Mouse (Mus musculus) limb, embryonic 11.5 days (tissue): ENCODE results near the gene Nudt13. TPM values are rescaled to one million over a fixed set of nuclear protein-coding genes. Genes with fewer than 3 reads are reported as not detected.

Experiments
- ATAC-seq: fragments of 200-750 bp; cut with Nextera tagmentation; 2 replicates; pipeline ENCODE4 v1.8.0; 2017; ENCODE audit warnings: low read depth; ENCODE audit not compliant: insufficient number of reproducible peaks, low FRiP score, low TSS enrichment
- DNase-seq: peaks from one replicate; pipeline ENCODE4 v3.0.0-alpha.2; 2015; ENCODE audit warnings: low spot score
- H3K27ac ChIP-seq: fragments of 300-500 bp; sonication (generic); replicated peaks from 2 replicates; pipeline ENCODE4 v1.5.1; 2014; ENCODE audit warnings: low read depth, mild to moderate bottlenecking, low read length
- H3K27me3 ChIP-seq: fragments of 300-500 bp; sonication (generic); 2 replicates; pipeline ENCODE4 v1.6.1; 2014; ENCODE audit warnings: mild to moderate bottlenecking, low read length, mixed read lengths; ENCODE audit not compliant: control insufficient read depth, insufficient read depth
- H3K36me3 ChIP-seq: fragments of 300-500 bp; sonication (generic); 2 replicates; pipeline ENCODE4 v1.6.1; 2014; ENCODE audit warnings: mild to moderate bottlenecking, low read length, moderate library complexity, mixed read lengths; ENCODE audit not compliant: control insufficient read depth, insufficient read depth
- H3K4me1 ChIP-seq: fragments of 300-500 bp; sonication (generic); 2 replicates; pipeline ENCODE4 v1.6.1; 2014; ENCODE audit warnings: low read length, mixed read lengths; ENCODE audit not compliant: control insufficient read depth, insufficient read depth
- H3K4me2 ChIP-seq: fragments of 300-500 bp; sonication (generic); 2 replicates; pipeline ENCODE4 v1.6.1; 2014; ENCODE audit warnings: low read depth, mild to moderate bottlenecking, moderate library complexity; ENCODE audit not compliant: severe bottlenecking
- H3K4me3 ChIP-seq: fragments of 300-500 bp; sonication (generic); 2 replicates; pipeline ENCODE4 v1.5.1; 2014; ENCODE audit warnings: low read depth, low read length
- H3K9ac ChIP-seq: fragments of 300-500 bp; sonication (generic); 2 replicates; pipeline ENCODE4 v1.6.1; 2014; ENCODE audit warnings: mild to moderate bottlenecking, low read length
- H3K9me3 ChIP-seq: fragments of 300-500 bp; sonication (generic); 2 replicates; pipeline ENCODE4 v1.6.1; 2016; ENCODE audit warnings: low read length; ENCODE audit not compliant: control insufficient read depth
- WGBS: fragments of 180-500 bp; shearing (Covaris S2); extraction: QIAGEN DNeasy Blood & Tissue Kit; methylation state at CpG from one replicate; pipeline ENCODE4 v1.1.7; 2014; 5-methylcytosine and 5-hydroxymethylcytosine counted together
- polyA plus RNA-seq: library from polyadenylated mRNA; unstranded; fragments of >200 nt; fragmentation: Nextera tagmentation; extraction: Ambion mirVana; gene quantifications from 2 replicates; pipeline ENCODE4 v1.2.1, GENCODE M21; 2014

Nudt13 gene
- polyA plus RNA-seq, 1 experiment from 2014 or later: 9.9 TPM

DNA sequence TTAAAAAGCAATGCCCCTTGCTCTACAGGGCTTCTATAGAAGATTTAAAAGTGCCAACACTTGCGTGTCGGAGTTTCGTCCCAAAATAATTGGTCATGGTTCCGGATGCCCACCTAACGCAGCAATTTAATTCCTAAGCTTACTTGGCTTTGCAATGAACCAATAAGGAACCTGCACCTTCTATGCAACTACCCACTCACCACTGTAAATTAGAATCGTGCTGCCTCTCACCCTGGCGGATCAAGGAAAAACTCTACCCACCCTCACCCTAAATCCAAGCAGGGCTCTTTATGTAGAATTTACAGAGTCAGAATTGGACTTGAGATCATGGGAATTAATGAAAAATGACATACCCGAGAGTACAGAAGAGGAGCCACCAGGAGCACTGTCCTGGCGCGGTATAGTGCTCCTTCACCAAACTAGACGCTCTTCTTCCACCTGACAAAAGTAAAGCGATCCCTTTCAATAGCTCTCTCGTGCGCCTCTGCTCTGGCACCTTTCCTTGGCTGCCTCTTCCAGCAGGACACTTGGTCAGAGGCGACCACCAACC lies 53.0 kb downstream of the Nudt13 start:
- H3K27me3 ChIP-seq: no peaks in the 10 kb centered on the region
- H3K4me1 ChIP-seq: 0 out of 2 replicates have a peak, but pooled peaks cover 2% of the 10 kb centered on the region
- ATAC-seq (no peak; the same call in 1 of the 2 replicates), DNase-seq (no peak)
- peak overlapping the region; percentile 39 for H3K4me2 ChIP-seq
- H3K9ac ChIP-seq: peak overlapping the region; percentile 68
- peaks cover 2% of the 10 kb centered on the region; the same call in 1 of the 2 replicates for H3K36me3 ChIP-seq
- H3K9me3 ChIP-seq: no peaks in the 10 kb centered on the region
- H3K4me3 ChIP-seq: peak overlapping the region; percentile 49
- WGBS: 4% methylated on average over 15 of the region's 15 CpGs
- no peak overlapping the region for H3K27ac ChIP-seq

DNA sequence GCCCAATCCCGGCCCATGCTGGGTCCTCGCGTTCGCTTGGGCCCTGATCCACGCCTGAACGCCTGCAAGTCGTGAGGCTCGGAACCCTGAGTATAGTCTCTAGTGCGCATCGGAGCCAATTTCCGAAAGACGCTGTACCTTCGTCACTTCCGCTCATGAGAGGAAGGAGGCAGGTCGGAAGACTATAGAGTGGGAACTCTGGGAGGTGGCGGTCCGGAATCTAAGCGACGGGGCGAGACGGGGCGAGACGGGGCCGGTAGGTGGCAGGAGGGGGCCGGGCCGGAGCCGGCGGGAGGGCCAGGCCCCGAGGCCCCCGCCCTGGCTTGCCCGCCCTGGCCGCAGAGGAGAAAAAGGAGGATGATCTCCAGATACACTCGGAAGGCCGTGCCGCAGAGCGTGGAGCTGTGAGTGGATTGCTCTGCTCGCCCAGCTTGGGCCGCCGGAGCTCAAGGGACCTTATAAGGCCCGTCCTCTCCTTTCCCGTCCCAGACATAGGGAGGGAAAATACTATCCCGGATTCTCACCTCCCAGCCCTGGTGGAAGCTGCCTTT lies 53.6 kb downstream of the Nudt13 start, which contains the start of the genes Ecd and Fam149b:
Gene Ecd, minus strand, starts transcription at position 131 of the 551 bp plus-strand sequence.
Gene Fam149b, plus strand, starts transcription at position 172 of the 551 bp plus-strand sequence.
- Histone ChIP-seq H3K9me3 (no peaks in the 10 kb centered on the region), H3K4me1 (0 out of 2 replicates have a peak, but pooled peaks cover 2% of the 10 kb centered on the region), H3K4me2 (peak within 1 kb of the TSS; percentile 71), H3K36me3 (peaks cover 4% of the 10 kb centered on the region; the same call in 1 of the 2 replicates), H3K4me3 (peak within 1 kb of the TSS; percentile 49), H3K9ac (peak within 1 kb of the TSS; percentile 81), H3K27me3 (no peaks in the 10 kb centered on the region), H3K27ac (peak within 1 kb of the TSS; percentile 23; the same call in 1 of the 2 replicates)
- DNase-seq (peak; percentile 96), ATAC-seq (peak; percentile 98)
- under 1% methylated on average over 42 of the region's 42 CpGs for WGBS

DNA sequence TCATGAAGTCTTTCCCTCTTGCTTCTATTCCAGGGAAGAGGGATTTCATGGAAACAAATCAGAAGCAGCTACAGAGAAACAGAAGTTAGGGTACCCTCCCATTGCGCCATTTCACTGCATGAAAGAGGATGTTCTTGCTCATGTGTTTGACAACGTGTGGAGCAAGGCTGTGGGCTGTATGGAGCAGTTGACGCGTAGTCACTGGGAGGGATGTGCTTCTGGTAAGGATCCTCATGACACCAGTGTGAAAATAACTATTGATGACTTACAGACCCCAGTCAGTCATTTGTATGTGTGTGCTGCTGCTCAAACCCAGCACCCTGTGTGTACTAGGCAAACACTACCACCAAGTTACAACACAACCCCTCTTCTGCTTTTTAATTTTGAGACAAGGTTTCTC lies 68.7 kb downstream of the Nudt13 start:
- WGBS: 93% methylated on average over 4 of the region's 4 CpGs
- no peak for ATAC-seq

More for the DNA sequence above, 68.7 kb downstream of the Nudt13 start:
- Histone ChIP-seq H3K9me3 (no peaks in the 10 kb centered on the region), H3K27ac (no peak overlapping the region), H3K4me3 (no peak overlapping the region), H3K4me2 (no peak overlapping the region), H3K4me1 (no peaks in the 10 kb centered on the region), H3K36me3 (no peaks in the 10 kb centered on the region; the same call in 1 of the 2 replicates), H3K9ac (no peak overlapping the region), H3K27me3 (no peaks in the 10 kb centered on the region)
- no peak for DNase-seq

Other genes with a start within 250 kb of the Nudt13 start
- gene Saysd1, start 156.2 kb upstream of the Nudt13 start, polyA plus RNA-seq: 11.4 and 15.3 TPM in 2 replicates
- 5.2 and 6.4 TPM in 2 replicates for gene Kcnk5, start 112.9 kb upstream of the Nudt13 start, polyA plus RNA-seq
- not detected in 2 replicates for gene Kcnk16, start 25.5 kb upstream of the Nudt13 start, polyA plus RNA-seq
- gene Ecd, start 53.4 kb downstream of the Nudt13 start, polyA plus RNA-seq: 74.0 and 74.4 TPM in 2 replicates
- 50.4 and 56.9 TPM in 2 replicates for gene Fam149b, start 53.5 kb downstream of the Nudt13 start, polyA plus RNA-seq
- gene Dnajc9, start 94.2 kb downstream of the Nudt13 start, polyA plus RNA-seq: 261 and 262 TPM in 2 replicates
- gene Mrps16, start 98.9 kb downstream of the Nudt13 start, polyA plus RNA-seq: 82.0 and 86.3 TPM in 2 replicates
- 0.18 and 0.23 TPM in 2 replicates for gene Cfap70, start 157.5 kb downstream of the Nudt13 start, polyA plus RNA-seq
- gene Anxa7, start 185.4 kb downstream of the Nudt13 start, polyA plus RNA-seq: 25.1 and 26.2 TPM in 2 replicates
- gene Mss51, start 202.2 kb downstream of the Nudt13 start, polyA plus RNA-seq: 1.7 and 1.8 TPM in 2 replicates